Mouse (Mus musculus) MEL (cell line): ENCODE measurements around the gene Tec.

ENCODE experiments used
- CTCF ChIP-seq, 3 experiments: IDR thresholded peaks in 2 of 3; conservative IDR thresholded peaks in 1 of 3; 2 replicates each; pipeline ENCODE4 v1.5.1; 2011 to 2012; ENCODE audit warnings: low read length in 3 of 3, low read depth in 2 of 3, mild to moderate bottlenecking in 2 of 3, improper control_type of control experiment in 1 of 3, inconsistent platforms in 1 of 3, mixed read lengths in 1 of 3, moderate library complexity in 1 of 3; ENCODE audit not compliant: control insufficient read depth in 1 of 3, insufficient read depth in 1 of 3, poor library complexity in 1 of 3, severe bottlenecking in 1 of 3
- ELF1 ChIP-seq: IDR thresholded peaks from 2 replicates; pipeline ENCODE4 v1.6.1; 2014; ENCODE audit warnings: low read depth, mild to moderate bottlenecking, inconsistent platforms, low read length, improper control_type of control experiment, moderate library complexity
- EP300 ChIP-seq, 2 experiments: IDR thresholded peaks; 2 replicates each; pipeline ENCODE4 v1.6.1; 2011; ENCODE audit warnings: improper control_type of control experiment in 2 of 2, low read length in 2 of 2, low read depth in 1 of 2, mild to moderate bottlenecking in 1 of 2
- GATA1 ChIP-seq: IDR thresholded peaks from 2 replicates; pipeline ENCODE4 v1.6.1; 2011; ENCODE audit warnings: low read depth, low read length, improper control_type of control experiment
- JUND ChIP-seq: IDR thresholded peaks from 2 replicates; pipeline ENCODE4 v1.6.1; 2011; ENCODE audit warnings: low read depth, mild to moderate bottlenecking, improper control_type of control experiment, low read length
- MAFK ChIP-seq: IDR thresholded peaks from 2 replicates; pipeline ENCODE4 v1.6.1; 2011; ENCODE audit warnings: low read depth, mild to moderate bottlenecking, low read length, improper control_type of control experiment, borderline replicate concordance
- MEF2A ChIP-seq: IDR thresholded peaks from 2 replicates; pipeline ENCODE4 v1.6.1; 2014; ENCODE audit warnings: low read depth, mild to moderate bottlenecking, inconsistent platforms, low read length, improper control_type of control experiment; ENCODE audit not compliant: poor library complexity, insufficient replicate concordance, severe bottlenecking; ENCODE audit errors: extremely low read depth
- MYC ChIP-seq: IDR thresholded peaks from 2 replicates; pipeline ENCODE4 v1.6.1; 2011; ENCODE audit warnings: low read depth, mild to moderate bottlenecking, low read length, improper control_type of control experiment, moderate library complexity
- POLR2A ChIP-seq, 2 experiments: IDR thresholded peaks; 2 replicates each; pipeline ENCODE4 v1.6.1; 2011 to 2012; ENCODE audit warnings: low read length in 2 of 2, mild to moderate bottlenecking in 2 of 2, control low read depth in 1 of 2, improper control_type of control experiment in 1 of 2, low read depth in 1 of 2, moderate library complexity in 1 of 2; ENCODE audit not compliant: control insufficient read depth in 1 of 2, insufficient read depth in 1 of 2, poor library complexity in 1 of 2
- SIN3A ChIP-seq: IDR thresholded peaks from 2 replicates; pipeline ENCODE4 v1.6.1; 2012; ENCODE audit warnings: low read length, improper control_type of control experiment, inconsistent platforms
- TBP ChIP-seq: IDR thresholded peaks from 2 replicates; pipeline ENCODE4 v1.8.0; 2011; ENCODE audit warnings: low read depth, low read length, improper control_type of control experiment
- USF1 ChIP-seq: IDR thresholded peaks from 2 replicates; pipeline ENCODE4 v1.6.1; 2014; ENCODE audit warnings: low read depth, mild to moderate bottlenecking, inconsistent platforms, low read length, improper control_type of control experiment, moderate library complexity
- ZC3H11A ChIP-seq: IDR thresholded peaks from 2 replicates; pipeline ENCODE4 v1.6.1; 2012; ENCODE audit warnings: low read depth, mild to moderate bottlenecking, inconsistent platforms, low read length, improper control_type of control experiment
- ZNF384 ChIP-seq: IDR thresholded peaks from 2 replicates; pipeline ENCODE4 v1.6.1; 2012; ENCODE audit warnings: low read depth, mild to moderate bottlenecking, inconsistent platforms, low read length, improper control_type of control experiment

DNA sequence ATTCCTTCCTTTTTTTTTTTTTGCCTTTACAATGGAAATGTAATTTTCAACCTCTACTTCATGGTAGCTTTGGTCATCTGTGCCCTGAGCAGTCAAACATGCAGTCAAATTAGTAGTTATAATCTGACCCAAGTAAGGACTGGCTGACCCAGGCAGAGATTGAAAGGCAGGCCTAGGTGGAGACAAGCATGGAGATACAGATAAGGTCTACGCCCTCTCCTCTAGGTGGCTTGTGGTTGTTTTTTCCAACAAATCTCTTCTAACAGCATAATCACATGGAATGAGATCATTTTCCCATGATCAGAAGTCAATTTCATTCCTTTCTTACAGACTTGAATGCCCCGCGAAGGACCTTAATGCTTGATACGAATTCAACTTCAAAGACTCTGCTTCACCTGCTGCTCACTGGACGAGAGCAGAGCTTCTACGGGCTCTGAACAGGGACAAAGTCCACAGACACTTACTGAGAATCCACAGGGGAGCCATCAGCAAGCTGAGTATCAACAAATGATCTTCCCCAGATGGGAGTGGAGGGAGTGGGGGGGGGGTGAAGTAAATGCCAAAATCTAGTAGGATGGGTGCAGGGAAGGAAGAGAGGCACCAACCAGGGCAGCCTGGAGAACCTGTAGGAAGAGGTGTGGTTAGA is 1.9 kb downstream of the Tec start:
- TF ChIP-seq CTCF (IDR thresholded peaks at IDR 0.05 in 2 of 3, conservative IDR thresholded peaks at IDR 0.05 in 1 of 3; ENCODE audit: control insufficient read depth in 1 of 3, insufficient read depth in 1 of 3, low read depth in 2 of 3, low read length in 3 of 3, poor library complexity in 1 of 3, severe bottlenecking in 1 of 3) (no peak), ZNF384 (no peak; the same call in 1 of the 2 replicates), ELF1 (no peak), SIN3A (no peak; the same call in 1 of the 2 replicates), ZC3H11A (no peak), MEF2A (no peak), POLR2A (IDR thresholded peaks at IDR 0.05; ENCODE audit: control insufficient read depth in 1 of 2, insufficient read depth in 1 of 2, low read depth in 1 of 2, low read length in 2 of 2, poor library complexity in 1 of 2) (no peak), MAFK (no peak), USF1 (no peak), GATA1 (peak; percentile 43; the same call in 1 of the 2 replicates), EP300 (IDR thresholded peaks at IDR 0.05; ENCODE audit: low read depth in 1 of 2, low read length in 2 of 2) (peak in 1 of 2 experiments; percentile 52; a peak in 2 of 4 replicates), TBP (no peak), MYC (no peak), JUND (no peak)
